Mouse (Mus musculus) MEL (cell line): ENCODE data around the gene Cdk16. TPM values are rescaled to one million over a fixed set of nuclear protein-coding genes. Genes with fewer than 3 reads are reported as not detected.
A peak's percentile ranks its signal among the peaks of the same experiment; 100 is the strongest.

ENCODE experiments used
- DNase-seq: peaks from one replicate; pipeline ENCODE4 v3.0.0; 2011; ENCODE audit warnings: low read depth, low spot score
- H3K27ac ChIP-seq: 2 replicates; pipeline ENCODE4 v1.5.1; 2012; ENCODE audit warnings: low read depth, mild to moderate bottlenecking, control low read depth, low read length, moderate library complexity; ENCODE audit not compliant: control insufficient read depth
- H3K27me3 ChIP-seq, 2 experiments: fragments of 150-350 bp in 1 of 2; sonication (generic) in 1 of 2; 2 replicates each; pipeline ENCODE4 v1.6.1; 2012; ENCODE audit warnings: low read length in 2 of 2, mild to moderate bottlenecking in 2 of 2, improper control_type of control experiment in 1 of 2, moderate library complexity in 1 of 2; ENCODE audit not compliant: insufficient read depth in 2 of 2, control insufficient read depth in 1 of 2
- H3K36me3 ChIP-seq, 2 experiments: 2 replicates each; pipeline ENCODE4 v1.6.1; 2012 to 2014; ENCODE audit warnings: low read length in 2 of 2, improper control_type of control experiment in 1 of 2, inconsistent platforms in 1 of 2, mild to moderate bottlenecking in 1 of 2; ENCODE audit not compliant: insufficient read depth in 2 of 2, control insufficient read depth in 1 of 2
- H3K4me1 ChIP-seq, 2 experiments: fragments of 150-350 bp in 1 of 2; sonication (generic) in 1 of 2; 2 replicates each; pipeline ENCODE4 v1.6.1; 2012; ENCODE audit warnings: low read length in 2 of 2, improper control_type of control experiment in 1 of 2, mild to moderate bottlenecking in 1 of 2; ENCODE audit not compliant: insufficient read depth in 2 of 2, control insufficient read depth in 1 of 2
- H3K4me3 ChIP-seq, 2 experiments: fragments of 150-350 bp in 1 of 2; sonication (generic) in 1 of 2; 2 replicates each; pipeline ENCODE4 v1.5.1; 2012; ENCODE audit warnings: low read depth in 2 of 2, low read length in 2 of 2, mild to moderate bottlenecking in 2 of 2, moderate library complexity in 2 of 2, control low read depth in 1 of 2, improper control_type of control experiment in 1 of 2; ENCODE audit not compliant: control insufficient read depth in 1 of 2, insufficient read depth in 1 of 2
- H3K79me2 ChIP-seq: 2 replicates; pipeline ENCODE4 v1.6.1; 2012; ENCODE audit warnings: mild to moderate bottlenecking, low read length, moderate library complexity; ENCODE audit not compliant: control insufficient read depth, poor library complexity, insufficient read depth
- H3K9ac ChIP-seq: 2 replicates; pipeline ENCODE4 v1.6.1; 2012; ENCODE audit warnings: low read depth, mild to moderate bottlenecking, control low read depth, low read length, moderate library complexity; ENCODE audit not compliant: control insufficient read depth, poor library complexity, severe bottlenecking
- H3K9me3 ChIP-seq: fragments of 150-350 bp; sonication (generic); replicated peaks from 2 replicates; pipeline ENCODE4 v1.6.1; 2012; ENCODE audit warnings: mild to moderate bottlenecking, low read length, improper control_type of control experiment, moderate library complexity; ENCODE audit not compliant: insufficient read depth
- CHD1 ChIP-seq: IDR thresholded peaks from 2 replicates; pipeline ENCODE4 v1.6.1; 2012; ENCODE audit warnings: low read depth, mild to moderate bottlenecking, inconsistent platforms, low read length, improper control_type of control experiment
- E2F4 ChIP-seq: IDR thresholded peaks from 2 replicates; pipeline ENCODE4 v1.6.1; 2011; ENCODE audit warnings: low read depth, low read length, improper control_type of control experiment, borderline replicate concordance
- ELF1 ChIP-seq: IDR thresholded peaks from 2 replicates; pipeline ENCODE4 v1.6.1; 2014; ENCODE audit warnings: low read depth, mild to moderate bottlenecking, inconsistent platforms, low read length, improper control_type of control experiment, moderate library complexity
- EP300 ChIP-seq, 2 experiments: IDR thresholded peaks; 2 replicates each; pipeline ENCODE4 v1.6.1; 2011; ENCODE audit warnings: improper control_type of control experiment in 2 of 2, low read length in 2 of 2, low read depth in 1 of 2, mild to moderate bottlenecking in 1 of 2
- GABPA ChIP-seq: IDR thresholded peaks from 2 replicates; pipeline ENCODE4 v1.6.1; 2012; ENCODE audit warnings: low read depth, mild to moderate bottlenecking, inconsistent platforms, low read length, improper control_type of control experiment, moderate library complexity
- GATA1 ChIP-seq: IDR thresholded peaks from 2 replicates; pipeline ENCODE4 v1.6.1; 2011; ENCODE audit warnings: low read depth, low read length, improper control_type of control experiment
- HCFC1 ChIP-seq: IDR thresholded peaks from 2 replicates; pipeline ENCODE4 v1.6.1; 2012; ENCODE audit warnings: low read depth, mild to moderate bottlenecking, inconsistent platforms, low read length, improper control_type of control experiment, moderate library complexity
- JUND ChIP-seq: IDR thresholded peaks from 2 replicates; pipeline ENCODE4 v1.6.1; 2011; ENCODE audit warnings: low read depth, mild to moderate bottlenecking, improper control_type of control experiment, low read length
- KAT2A ChIP-seq: conservative IDR thresholded peaks from 2 replicates; pipeline ENCODE4 v1.6.1; 2012; ENCODE audit warnings: low read depth, low read length, improper control_type of control experiment, inconsistent platforms
- MAX ChIP-seq: IDR thresholded peaks from 2 replicates; pipeline ENCODE4 v1.6.1; 2011; ENCODE audit warnings: low read length, improper control_type of control experiment
- MAZ ChIP-seq: IDR thresholded peaks from 2 replicates; pipeline ENCODE4 v1.6.1; 2012; ENCODE audit warnings: low read depth, mild to moderate bottlenecking, inconsistent platforms, low read length, improper control_type of control experiment
- MYB ChIP-seq: IDR thresholded peaks from 2 replicates; pipeline ENCODE4 v1.6.1; 2011; ENCODE audit warnings: mild to moderate bottlenecking, low read depth, low read length, improper control_type of control experiment
- MYC ChIP-seq: IDR thresholded peaks from 2 replicates; pipeline ENCODE4 v1.6.1; 2011; ENCODE audit warnings: low read depth, mild to moderate bottlenecking, low read length, improper control_type of control experiment, moderate library complexity
- NELFE ChIP-seq: IDR thresholded peaks from 2 replicates; pipeline ENCODE4 v1.6.1; 2011; ENCODE audit warnings: low read depth, low read length, improper control_type of control experiment
- NRF1 ChIP-seq: IDR thresholded peaks from 2 replicates; pipeline ENCODE4 v1.6.1; 2014; ENCODE audit warnings: low read depth, mild to moderate bottlenecking, inconsistent platforms, low read length, improper control_type of control experiment, moderate library complexity; ENCODE audit not compliant: poor library complexity, insufficient read depth, severe bottlenecking
- POLR2A ChIP-seq, 2 experiments: IDR thresholded peaks; 2 replicates each; pipeline ENCODE4 v1.6.1; 2011 to 2012; ENCODE audit warnings: low read length in 2 of 2, mild to moderate bottlenecking in 2 of 2, control low read depth in 1 of 2, improper control_type of control experiment in 1 of 2, low read depth in 1 of 2, moderate library complexity in 1 of 2; ENCODE audit not compliant: control insufficient read depth in 1 of 2, insufficient read depth in 1 of 2, poor library complexity in 1 of 2
- POLR2AphosphoS2 ChIP-seq: IDR thresholded peaks from 2 replicates; pipeline ENCODE4 v1.6.1; 2011; ENCODE audit warnings: low read length, improper control_type of control experiment
- RCOR1 ChIP-seq: IDR thresholded peaks from 2 replicates; pipeline ENCODE4 v1.6.1; 2012; ENCODE audit warnings: low read depth, mild to moderate bottlenecking, inconsistent platforms, low read length, improper control_type of control experiment
- SIN3A ChIP-seq: IDR thresholded peaks from 2 replicates; pipeline ENCODE4 v1.6.1; 2012; ENCODE audit warnings: low read length, improper control_type of control experiment, inconsistent platforms
- SMC3 ChIP-seq: IDR thresholded peaks from 2 replicates; pipeline ENCODE4 v1.6.1; 2011; ENCODE audit warnings: low read depth, low read length, improper control_type of control experiment
- TBP ChIP-seq: IDR thresholded peaks from 2 replicates; pipeline ENCODE4 v1.8.0; 2011; ENCODE audit warnings: low read depth, low read length, improper control_type of control experiment
- TCF12 ChIP-seq: IDR thresholded peaks from 2 replicates; pipeline ENCODE4 v1.6.1; 2014; ENCODE audit warnings: low read depth, mild to moderate bottlenecking, inconsistent platforms, low read length, improper control_type of control experiment, moderate library complexity
- USF1 ChIP-seq: IDR thresholded peaks from 2 replicates; pipeline ENCODE4 v1.6.1; 2014; ENCODE audit warnings: low read depth, mild to moderate bottlenecking, inconsistent platforms, low read length, improper control_type of control experiment, moderate library complexity
- ZKSCAN1 ChIP-seq: IDR thresholded peaks from 2 replicates; pipeline ENCODE4 v1.6.1; 2012; ENCODE audit warnings: low read depth, mild to moderate bottlenecking, inconsistent platforms, low read length, improper control_type of control experiment, moderate library complexity
- ZMIZ1 ChIP-seq: IDR thresholded peaks from 2 replicates; pipeline ENCODE4 v1.6.1; 2012; ENCODE audit warnings: low read depth, mild to moderate bottlenecking, inconsistent platforms, low read length, improper control_type of control experiment, moderate library complexity
- polyA plus RNA-seq, 2 experiments: library from polyadenylated mRNA; stranded (reverse) in 1 of 2; unstranded in 1 of 2; fragments of >175 nt in 1 of 2; fragments of >200 nt in 1 of 2; gene quantifications; 2 replicates each; pipeline versions ENCODE4 v1.2.1 to v1.2.4; 2012; ENCODE audit warnings: low replicate concordance in 2 of 2, low read depth in 1 of 2; ENCODE audit not compliant: insufficient read length in 2 of 2, insufficient read depth in 1 of 2, missing spikeins in 1 of 2
- total RNA-seq: library from RNA; depleted of rRNA; stranded (reverse); fragments of 300-350 nt; gene quantifications from 2 replicates; pipeline ENCODE4 v1.2.3, GENCODE M21; 2012

Cdk16 gene
- total and polyA plus RNA-seq, 3 experiments = 36.6 to 136 TPM; not detected in 1

DNA sequence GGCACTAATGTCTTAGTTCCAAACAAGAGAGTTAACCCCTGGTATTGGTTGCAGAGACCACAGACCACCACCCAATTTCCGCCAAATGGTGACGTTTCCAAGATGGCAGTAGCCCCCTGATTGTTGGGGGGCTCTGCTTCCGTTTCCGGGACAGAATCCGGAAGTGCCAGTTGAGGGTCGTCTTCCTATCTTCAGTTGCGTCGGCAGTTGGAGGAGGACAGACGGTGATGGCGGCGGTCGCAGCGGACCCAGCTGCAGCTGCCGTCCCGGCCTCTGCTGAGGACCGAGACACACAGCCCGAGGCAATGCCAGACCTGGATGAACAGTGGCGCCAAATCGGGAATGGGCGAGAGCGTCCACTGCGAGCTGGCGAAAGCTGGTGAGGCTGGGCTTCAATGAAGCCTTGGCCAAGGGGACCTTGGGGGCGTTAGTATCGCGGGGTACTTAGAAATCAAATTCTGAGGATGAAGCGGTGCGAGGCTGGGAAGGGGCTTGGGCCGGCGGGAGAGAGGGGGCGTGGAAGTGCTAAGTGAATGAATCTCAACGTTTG lies 16.1 kb downstream of the Cdk16 start, which contains the start of gene Usp11:
Usp11 (plus strand) TSS at position 166 of the 550 bp plus-strand sequence.
- peak within 1 kb of the TSS; percentile 90 to 94 for H3K4me3 ChIP-seq
- H3K36me3 ChIP-seq = peaks cover 0 to 24% of the 10 kb centered on the region in 2 experiments; a peak in 3 of 4 replicates
- peak within 1 kb of the TSS; percentile 94 for H3K9ac ChIP-seq
- H3K27ac ChIP-seq = peak within 1 kb of the TSS; percentile 94
- TF ChIP-seq MAX (no peak), TCF12 (peak; percentile 65), NRF1 (no peak), TBP (peak; percentile 79; the same call in 1 of the 2 replicates), E2F4 (no peak), JUND (no peak), USF1 (no peak), ZKSCAN1 (peak; percentile 55; the same call in 1 of the 2 replicates), EP300 (IDR thresholded peaks at IDR 0.05; ENCODE audit: low read depth in 1 of 2, low read length in 2 of 2) (peak in 1 of 2 experiments; percentile 48; a peak in 2 of 4 replicates), SMC3 (0 out of 2 replicates have a peak, but pooled peaks have one; percentile 6), NELFE (peak; percentile 88), RCOR1 (no peak), HCFC1 (peak; percentile 85), POLR2AphosphoS2 (peak; percentile 92), ELF1 (peak; percentile 96), MAZ (peak; percentile 68; the same call in 1 of the 2 replicates), KAT2A (peak; percentile 23; the same call in 1 of the 2 replicates), MYB (peak; percentile 87), ZMIZ1 (peak; percentile 70; the same call in 1 of the 2 replicates), GATA1 (no peak), SIN3A (no peak), POLR2A (IDR thresholded peaks at IDR 0.05; ENCODE audit: control insufficient read depth in 1 of 2, insufficient read depth in 1 of 2, low read depth in 1 of 2, low read length in 2 of 2, poor library complexity in 1 of 2) (peak; percentile 63 to 73; a peak in 3 of 4 replicates), CHD1 (peak; percentile 93; the same call in 1 of the 2 replicates), MYC (no peak), GABPA (no peak)
- TF ChIP-seq, all 39 proteins: peak for 15
- Histone ChIP-seq H3K4me1 (peaks cover 12 to 17% of the 10 kb centered on the region in 2 experiments), H3K9me3 (no peaks in the 10 kb centered on the region), H3K79me2 (peaks cover 7% of the 10 kb centered on the region; the same call in 1 of the 2 replicates), H3K27me3 (no peaks in the 10 kb centered on the region)
- DNase-seq = peak; percentile 84
